Mouse (Mus musculus): ENCODE measurements around the gene Olfr1289. TPM values are rescaled to one million over a fixed set of nuclear protein-coding genes. Genes with fewer than 3 reads are reported as not detected.

Olfr1289 gene
- polyA plus RNA-seq (2017; shearing (Covaris generic)): not detected

DNA sequence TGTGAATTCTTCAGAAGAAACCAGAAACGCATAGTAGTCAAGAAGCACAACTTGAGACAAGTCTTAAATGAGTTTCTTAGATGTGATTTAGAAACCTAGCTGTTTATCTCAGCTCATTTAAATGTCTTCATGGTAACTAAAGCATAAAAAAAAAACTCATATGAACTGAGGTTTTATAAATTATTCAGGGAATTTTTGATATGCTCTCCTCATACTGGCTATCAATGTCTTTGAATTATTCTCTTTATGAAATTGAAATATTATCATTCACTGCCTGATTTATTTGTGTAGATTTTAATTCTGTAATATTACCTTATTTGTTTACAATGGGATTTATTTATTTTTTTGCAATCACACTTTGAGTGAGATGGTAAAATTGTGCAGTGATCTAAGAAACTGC, at the start of gene Olfr1289:
Gene Olfr1289 (plus strand): TSS at position 301 of the 400 bp plus-strand sequence.

DNA sequence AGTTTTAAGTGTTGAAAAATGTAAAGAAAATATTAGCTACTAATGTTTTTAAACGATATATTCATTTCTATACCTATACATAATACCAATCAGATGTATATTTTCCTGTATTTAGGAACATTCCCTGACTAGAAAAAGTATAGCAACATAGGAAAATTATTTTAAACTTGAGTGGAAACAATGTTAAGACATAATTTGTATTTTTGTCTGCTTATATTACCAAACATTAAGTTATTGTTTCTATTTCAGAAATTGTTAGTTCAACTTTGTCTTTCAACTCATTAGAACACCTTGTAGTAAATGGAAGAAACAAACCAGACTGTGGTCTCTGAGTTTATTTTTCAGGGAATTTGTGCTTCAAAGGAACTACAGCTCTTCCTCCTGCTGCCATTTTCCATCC, 31.8 kb upstream of the Olfr1289 start, which contains the start of gene Olfr1287:
Gene Olfr1287 (plus strand): TSS at position 301 of the 400 bp plus-strand sequence.

DNA sequence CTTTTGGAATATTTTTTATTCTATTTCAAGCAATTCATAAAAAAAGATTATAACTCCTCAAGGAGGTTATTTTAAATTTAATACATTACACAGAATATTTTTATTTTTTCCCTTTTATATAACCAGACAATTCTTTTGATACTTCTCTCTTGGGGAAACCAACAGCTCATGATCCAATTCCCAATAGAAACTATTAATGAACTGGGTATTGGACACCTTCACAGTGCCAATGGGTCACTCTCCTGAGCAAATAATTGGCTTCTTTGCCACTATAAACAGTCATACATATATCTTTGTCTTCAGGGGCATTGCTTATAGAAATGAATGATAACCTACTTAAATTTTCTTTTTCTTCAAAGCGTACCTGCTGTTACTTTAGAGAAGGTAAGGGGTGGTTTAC, 6.8 kb upstream of the Olfr1289 start, which contains the start of gene Olfr1288:
Gene Olfr1288 (plus strand): TSS at position 301 of the 400 bp plus-strand sequence.

DNA sequence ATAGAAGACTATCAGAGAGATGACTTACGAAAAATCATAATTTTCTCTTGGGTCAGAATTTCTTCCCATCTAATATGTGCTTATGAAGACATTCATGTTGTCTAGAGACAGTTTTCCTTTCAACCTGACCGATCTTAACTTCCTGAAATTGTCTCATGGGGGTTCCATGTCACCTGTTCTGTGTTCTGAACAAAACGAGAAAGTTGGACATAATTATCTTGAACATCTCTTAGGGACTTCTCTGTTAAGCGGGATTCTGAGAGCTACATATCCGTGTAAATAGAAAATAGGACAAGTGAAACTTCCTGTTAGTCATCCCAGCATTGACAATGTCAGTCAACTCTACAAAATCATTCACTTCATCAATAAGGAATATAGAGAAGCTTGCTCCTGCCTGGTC, 13.1 kb downstream of the Olfr1289 start, which contains the start of gene Olfr1290:
Gene Olfr1290 (minus strand): TSS at position 101 of the 400 bp plus-strand sequence.

DNA sequence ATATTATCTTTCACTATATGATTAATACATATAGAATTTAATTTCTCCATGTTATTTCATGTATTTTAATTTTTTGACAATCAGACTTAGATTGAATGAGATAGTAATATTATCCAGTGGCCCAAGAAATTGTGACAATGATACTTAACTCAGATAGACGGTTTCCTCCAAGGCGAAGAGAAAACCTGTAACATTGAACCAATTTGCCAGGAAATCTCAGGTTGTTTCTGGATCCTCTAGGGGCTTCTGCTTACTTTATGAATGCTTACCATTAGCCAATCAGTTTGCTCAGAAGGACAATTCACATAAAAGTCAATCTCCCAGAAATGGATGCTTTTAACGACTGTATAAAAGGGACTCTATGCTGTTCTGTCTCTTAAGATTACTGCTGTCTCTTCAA, 16.3 kb downstream of the Olfr1289 start, which contains the start of gene Olfr1291-ps1:
Gene Olfr1291-ps1 (plus strand): TSS at position 301 of the 400 bp plus-strand sequence.

DNA sequence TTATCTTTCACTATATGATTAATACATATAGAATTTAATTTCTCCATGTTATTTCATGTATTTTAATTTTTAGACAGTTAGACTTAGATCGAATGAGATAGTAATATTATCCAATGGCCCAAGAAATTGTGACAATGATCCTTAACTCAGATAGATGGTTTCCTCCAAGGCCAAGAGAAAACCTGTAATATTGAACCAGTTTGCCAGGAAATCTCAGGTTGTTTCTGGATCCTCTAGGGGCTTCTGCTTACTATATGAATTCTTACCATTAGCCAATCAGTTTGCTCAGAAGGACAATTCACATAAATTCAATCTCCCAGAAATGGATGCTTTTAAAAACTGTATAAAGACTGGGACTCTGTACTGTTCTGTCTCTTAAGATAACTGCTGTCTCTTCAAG, 44.3 kb downstream of the Olfr1289 start, which contains the start of gene Olfr1293-ps:
Gene Olfr1293-ps (plus strand): TSS at position 301 of the 400 bp plus-strand sequence.

Other genes with a start within 250 kb of the Olfr1289 start
- gene Olfr1275, start 245.5 kb upstream of the Olfr1289 start, polyA plus RNA-seq (2017; shearing (Covaris generic)): not detected
- not detected for gene Olfr1276, start 226.3 kb upstream of the Olfr1289 start, polyA plus RNA-seq (2017; shearing (Covaris generic))
- gene Olfr1277, start 206.7 kb upstream of the Olfr1289 start, polyA plus RNA-seq (2017; shearing (Covaris generic)): not detected
- gene Olfr1278, start 190.7 kb upstream of the Olfr1289 start, polyA plus RNA-seq (2017; shearing (Covaris generic)): not detected
- gene Olfr1279, start 180.2 kb upstream of the Olfr1289 start, polyA plus RNA-seq (2017; shearing (Covaris generic)): not detected
- gene Olfr1280, start 166.8 kb upstream of the Olfr1289 start, polyA plus RNA-seq (2017; shearing (Covaris generic)): not detected
- gene Olfr1281, start 154.3 kb upstream of the Olfr1289 start, polyA plus RNA-seq (2017; shearing (Covaris generic)): not detected
- not detected for gene Olfr1282, start 144.7 kb upstream of the Olfr1289 start, polyA plus RNA-seq (2017; shearing (Covaris generic))
- gene Olfr1283, start 114.0 kb upstream of the Olfr1289 start, polyA plus RNA-seq (2017; shearing (Covaris generic)): not detected
- gene Olfr1284, start 105.3 kb upstream of the Olfr1289 start, polyA plus RNA-seq (2017; shearing (Covaris generic)): not detected
- not detected for gene Olfr1286, start 57.7 kb upstream of the Olfr1289 start, polyA plus RNA-seq (2017; shearing (Covaris generic))
- not detected for gene Olfr1287, start 31.7 kb upstream of the Olfr1289 start, polyA plus RNA-seq (2017; shearing (Covaris generic))
- gene Olfr1288, start 6.7 kb upstream of the Olfr1289 start, polyA plus RNA-seq (2017; shearing (Covaris generic)): not detected
- gene Olfr1290, start 13.0 kb downstream of the Olfr1289 start, polyA plus RNA-seq (2017; shearing (Covaris generic)): not detected
- gene Olfr1291-ps1, start 16.4 kb downstream of the Olfr1289 start, polyA plus RNA-seq (2017; shearing (Covaris generic)): not detected
- not detected for gene Olfr1293-ps, start 44.4 kb downstream of the Olfr1289 start, polyA plus RNA-seq (2017; shearing (Covaris generic))
- not detected for gene Olfr1294, start 59.5 kb downstream of the Olfr1289 start, polyA plus RNA-seq (2017; shearing (Covaris generic))
- gene Olfr1295, start 88.9 kb downstream of the Olfr1289 start, polyA plus RNA-seq (2017; shearing (Covaris generic)): not detected
- gene Olfr1297, start 145.7 kb downstream of the Olfr1289 start, polyA plus RNA-seq (2017; shearing (Covaris generic)): not detected
- gene Olfr1298, start 168.4 kb downstream of the Olfr1289 start, polyA plus RNA-seq (2017; shearing (Covaris generic)): not detected
- not detected for gene Olfr1299, start 180.6 kb downstream of the Olfr1289 start, polyA plus RNA-seq (2017; shearing (Covaris generic))

Data from inflammation-experienced regulatory T-cells, adult 16 weeks (primary cell).